Mouse (Mus musculus) forebrain, embryonic 15.5 days (tissue): ENCODE results near the gene Cdc14b. TPM values are rescaled to one million over a fixed set of nuclear protein-coding genes. Genes with fewer than 3 reads are reported as not detected.

Source experiments
- ATAC-seq: fragments of 200-750 bp; cut with Nextera tagmentation; replicated peaks from 2 replicates; pipeline ENCODE4 v1.8.0; 2017; ENCODE audit warnings: mild to moderate bottlenecking, moderate TSS enrichment, moderate library complexity
- H3K27ac ChIP-seq: fragments of 300-500 bp; sonication (generic); replicated peaks from 2 replicates; pipeline ENCODE4 v1.5.1; 2015; ENCODE audit warnings: mild to moderate bottlenecking, inconsistent platforms
- H3K27me3 ChIP-seq: fragments of 300-500 bp; sonication (generic); 2 replicates; pipeline ENCODE4 v1.6.1; 2015; ENCODE audit warnings: inconsistent platforms
- H3K36me3 ChIP-seq: fragments of 300-500 bp; sonication (generic); 2 replicates; pipeline ENCODE4 v1.6.1; 2015; ENCODE audit warnings: mild to moderate bottlenecking, inconsistent platforms
- H3K4me1 ChIP-seq: fragments of 300-500 bp; sonication (generic); 2 replicates; pipeline ENCODE4 v1.6.1; 2015; ENCODE audit warnings: inconsistent platforms
- H3K4me2 ChIP-seq: fragments of 300-500 bp; sonication (generic); replicated peaks from 2 replicates; pipeline ENCODE4 v1.6.1; 2015; ENCODE audit warnings: mild to moderate bottlenecking, inconsistent platforms
- H3K4me3 ChIP-seq: fragments of 300-500 bp; sonication (generic); 2 replicates; pipeline ENCODE4 v1.5.1; 2015; ENCODE audit warnings: mild to moderate bottlenecking, inconsistent platforms
- H3K9ac ChIP-seq: fragments of 300-500 bp; sonication (generic); replicated peaks from 2 replicates; pipeline ENCODE4 v1.6.1; 2015; ENCODE audit warnings: mild to moderate bottlenecking, inconsistent platforms
- H3K9me3 ChIP-seq: fragments of 300-500 bp; sonication (generic); 2 replicates; pipeline ENCODE4 v1.6.1; 2016; ENCODE audit warnings: inconsistent platforms
- WGBS: fragments of 180-500 bp; shearing (Covaris S2); methylation state at CpG from one replicate; pipeline ENCODE4 v1.1.7; 2015; ENCODE audit warnings: mixed read lengths; 5-methylcytosine and 5-hydroxymethylcytosine counted together
- polyA plus RNA-seq: library from polyadenylated mRNA; unstranded; fragments of >200 nt; fragmentation: Nextera tagmentation; extraction: Ambion mirVana; gene quantifications from 2 replicates; pipeline ENCODE4 v1.2.1, GENCODE M21; 2015

Cdc14b gene
- 2.8 and 3.0 TPM in 2 replicates for polyA plus RNA-seq

GRCm38 (mm10) chr13:64274879-64275753, at the start of gene Cdc14b:
Gene Cdc14b, minus strand, starts transcription at chr13:64275290.
- Histone ChIP-seq H3K9me3 (no peaks in the 10 kb centered on the region), H3K4me1 (peaks cover 19% of the 10 kb centered on the region), H3K36me3 (no peaks in the 10 kb centered on the region), H3K9ac (peak within 1 kb of the TSS; percentile 52), H3K4me2 (peak within 1 kb of the TSS; percentile 99), H3K4me3 (peak within 1 kb of the TSS; percentile 79), H3K27ac (no peak within 1 kb of the TSS), H3K27me3 (peaks cover 19% of the 10 kb centered on the region)
- WGBS: under 1% methylated on average over 57 of the region's 57 CpGs
- ATAC-seq: peak; percentile 96

- Histone ChIP-seq H3K9me3 (no peaks in the 10 kb centered on the region), H3K27me3 (no peaks in the 10 kb centered on the region), H3K27ac (no peak overlapping the region), H3K4me1 (no peaks in the 10 kb centered on the region), H3K4me3 (no peak overlapping the region), H3K9ac (no peak overlapping the region), H3K36me3 (no peaks in the 10 kb centered on the region), H3K4me2 (no peak overlapping the region)
- WGBS: 89% methylated on average over 8 of the region's 8 CpGs
- ATAC-seq: no peak
These were observed 47.6 kb upstream of the Cdc14b start for GRCm38 (mm10) chr13:64322561-64323281.

- Histone ChIP-seq H3K36me3 (no peaks in the 10 kb centered on the region), H3K4me2 (no peak overlapping the region), H3K27me3 (no peaks in the 10 kb centered on the region), H3K4me1 (no peaks in the 10 kb centered on the region), H3K9ac (no peak overlapping the region), H3K27ac (no peak overlapping the region), H3K9me3 (no peaks in the 10 kb centered on the region), H3K4me3 (no peak overlapping the region)
- no peak for ATAC-seq
- 88% methylated on average over 8 of the region's 8 CpGs for WGBS
These were observed 45.2 kb upstream of the Cdc14b start for GRCm38 (mm10) chr13:64320334-64320733.

- H3K27ac ChIP-seq: no peak overlapping the region
- H3K36me3 ChIP-seq: no peaks in the 10 kb centered on the region
- H3K27me3 ChIP-seq: no peaks in the 10 kb centered on the region
- H3K4me1 ChIP-seq: no peaks in the 10 kb centered on the region
- no peaks in the 10 kb centered on the region for H3K9me3 ChIP-seq
- ATAC-seq: no peak
- no peak overlapping the region for H3K4me3 ChIP-seq
- H3K4me2 ChIP-seq: no peak overlapping the region
- no peak overlapping the region for H3K9ac ChIP-seq
These were observed 44.7 kb upstream of the Cdc14b start for GRCm38 (mm10) chr13:64319782-64320181.

- Histone ChIP-seq H3K9me3 (no peaks in the 10 kb centered on the region), H3K36me3 (no peaks in the 10 kb centered on the region), H3K27ac (no peak overlapping the region), H3K4me3 (no peak overlapping the region), H3K9ac (no peak overlapping the region), H3K27me3 (no peaks in the 10 kb centered on the region), H3K4me1 (no peaks in the 10 kb centered on the region), H3K4me2 (no peak overlapping the region)
- no peak for ATAC-seq
- WGBS: 46% methylated on average over 2 of the region's 2 CpGs
These were observed 43.3 kb upstream of the Cdc14b start for GRCm38 (mm10) chr13:64318355-64318754.

- no peak overlapping the region for H3K4me3 ChIP-seq
- no peak overlapping the region for H3K27ac ChIP-seq
- peaks cover 8% of the 10 kb centered on the region; the same call in 1 of the 2 replicates for H3K4me1 ChIP-seq
- no peak overlapping the region for H3K9ac ChIP-seq
- ATAC-seq: no peak
- H3K9me3 ChIP-seq: no peaks in the 10 kb centered on the region
- H3K27me3 ChIP-seq: no peaks in the 10 kb centered on the region
- H3K36me3 ChIP-seq: no peaks in the 10 kb centered on the region
- no peak overlapping the region for H3K4me2 ChIP-seq
- 2% methylated on average over 3 of the region's 3 CpGs for WGBS
These were observed 40.5 kb upstream of the Cdc14b start for GRCm38 (mm10) chr13:64315483-64316050.

- Histone ChIP-seq H3K4me1 (peaks cover 8% of the 10 kb centered on the region; the same call in 1 of the 2 replicates), H3K4me3 (no peak overlapping the region), H3K36me3 (no peaks in the 10 kb centered on the region), H3K9me3 (no peaks in the 10 kb centered on the region), H3K27ac (no peak overlapping the region), H3K9ac (no peak overlapping the region), H3K27me3 (no peaks in the 10 kb centered on the region), H3K4me2 (no peak overlapping the region)
- 73% methylated on average over 3 of the region's 3 CpGs for WGBS
- no peak for ATAC-seq
These were observed 39.0 kb upstream of the Cdc14b start for GRCm38 (mm10) chr13:64314041-64314440.

GRCm38 (mm10) chr13:64312916-64313289, 37.8 kb upstream of the Cdc14b start:
- Histone ChIP-seq H3K36me3 (no peaks in the 10 kb centered on the region), H3K9me3 (no peaks in the 10 kb centered on the region), H3K4me2 (peak overlapping the region; percentile 70), H3K27me3 (no peaks in the 10 kb centered on the region), H3K9ac (no peak overlapping the region), H3K27ac (no peak overlapping the region), H3K4me3 (peak overlapping the region; percentile 68), H3K4me1 (peaks cover 8% of the 10 kb centered on the region; the same call in 1 of the 2 replicates)
- 0% methylated on average over 2 of the region's 2 CpGs for WGBS
- ATAC-seq: peak; percentile 77

GRCm38 (mm10) chr13:64312024-64312915, 37.2 kb upstream of the Cdc14b start, which contains the start of gene Aaed1:
Gene Aaed1, minus strand, starts transcription at chr13:64312710.
- ATAC-seq: peak; percentile 92
- H3K27me3 ChIP-seq: no peaks in the 10 kb centered on the region
- H3K4me1 ChIP-seq: peaks cover 8% of the 10 kb centered on the region; the same call in 1 of the 2 replicates
- peak within 1 kb of the TSS; percentile 77 for H3K27ac ChIP-seq
- no peaks in the 10 kb centered on the region for H3K9me3 ChIP-seq
- H3K4me2 ChIP-seq: peak within 1 kb of the TSS; percentile 70
- under 1% methylated on average over 73 of the region's 74 CpGs for WGBS
- no peaks in the 10 kb centered on the region for H3K36me3 ChIP-seq
- H3K4me3 ChIP-seq: peak within 1 kb of the TSS; percentile 68
- H3K9ac ChIP-seq: peak within 1 kb of the TSS; percentile 55

- Histone ChIP-seq H3K27ac (no peak overlapping the region), H3K4me3 (no peak overlapping the region), H3K9ac (no peak overlapping the region), H3K27me3 (no peaks in the 10 kb centered on the region), H3K4me2 (peak overlapping the region; percentile 70; the same call in 1 of the 2 replicates), H3K36me3 (no peaks in the 10 kb centered on the region), H3K4me1 (peaks cover 8% of the 10 kb centered on the region; the same call in 1 of the 2 replicates), H3K9me3 (no peaks in the 10 kb centered on the region)
- 92% methylated on average over 1 of the region's 1 CpGs for WGBS
- ATAC-seq: no peak
These were observed 36.2 kb upstream of the Cdc14b start for GRCm38 (mm10) chr13:64311266-64311665.

- Histone ChIP-seq H3K4me2 (no peak overlapping the region), H3K4me3 (no peak overlapping the region), H3K4me1 (peaks cover 8% of the 10 kb centered on the region; the same call in 1 of the 2 replicates), H3K9ac (no peak overlapping the region), H3K27ac (no peak overlapping the region), H3K27me3 (no peaks in the 10 kb centered on the region), H3K9me3 (no peaks in the 10 kb centered on the region), H3K36me3 (no peaks in the 10 kb centered on the region)
- 91% methylated on average over 6 of the region's 6 CpGs for WGBS
- no peak for ATAC-seq
These were observed 35.5 kb upstream of the Cdc14b start for GRCm38 (mm10) chr13:64310585-64310984.
